Mouse (Mus musculus) bone marrow, adult 2 months (tissue): ENCODE results near the gene Ccdc9b. TPM values are rescaled to one million over a fixed set of nuclear protein-coding genes. Genes with fewer than 3 reads are reported as not detected.

Experiments used
- H3K27ac ChIP-seq: fragments of 200-500 bp; 2 replicates; pipeline ENCODE4 v1.5.1; 2012; ENCODE audit warnings: low read depth, mild to moderate bottlenecking, control low read depth, inconsistent platforms, low read length; ENCODE audit not compliant: control insufficient read depth, poor library complexity, insufficient read depth
- H3K4me1 ChIP-seq: fragments of 200-500 bp; 2 replicates; pipeline ENCODE4 v1.6.1; 2011; ENCODE audit warnings: low read length; ENCODE audit not compliant: control insufficient read depth, insufficient read depth
- H3K4me3 ChIP-seq: fragments of 200-500 bp; replicated peaks from 2 replicates; pipeline ENCODE3; 2011; ENCODE audit warnings: mild to moderate bottlenecking, low read depth, low read length, control low read depth; ENCODE audit not compliant: control insufficient read depth
- CTCF ChIP-seq: fragments of 200-500 bp; IDR thresholded peaks from 2 replicates; pipeline ENCODE4 v1.5.1; 2011; ENCODE audit warnings: low read length, control low read depth; ENCODE audit not compliant: control insufficient read depth, insufficient read depth
- POLR2A ChIP-seq: fragments of 200-500 bp; IDR thresholded peaks from 2 replicates; pipeline ENCODE4 v1.6.1; 2011; ENCODE audit warnings: low read depth, mild to moderate bottlenecking, control low read depth, low read length, borderline replicate concordance; ENCODE audit not compliant: control insufficient read depth
- WGBS: fragments of 180-500 bp; shearing (Covaris S2); methylation state at CpG from one replicate; pipeline ENCODE4 v1.1.7; 2018; 5-methylcytosine and 5-hydroxymethylcytosine counted together
- polyA plus RNA-seq: library from polyadenylated mRNA; stranded (reverse); fragments of >200 nt; gene quantifications from 2 replicates; pipeline ENCODE4 v1.2.4, GENCODE M21; 2011; ENCODE audit warnings: low replicate concordance; ENCODE audit not compliant: missing spikeins, insufficient read depth, insufficient read length

Gene Ccdc9b
- polyA plus RNA-seq, 1 experiment: 3.5 TPM

- WGBS: 7% methylated on average over 6 of the region's 6 CpGs
- Histone ChIP-seq H3K4me1 (peaks cover 8% of the 10 kb centered on the region), H3K27ac (no peak overlapping the region), H3K4me3 (no peak overlapping the region)
- TF ChIP-seq CTCF (no peak), POLR2A (no peak)
These were observed 56.0 kb downstream of the Ccdc9b start for GRCm38 (mm10) chr2:118706436-118706835.

Other genes with a start within 250 kb of the Ccdc9b start
- 7.3 and 8.8 TPM in 2 replicates for gene Bmf, start 213.0 kb downstream of the Ccdc9b start, polyA plus RNA-seq
- gene Bub1b, start 164.4 kb downstream of the Ccdc9b start, polyA plus RNA-seq: 35.3 and 44.1 TPM in 2 replicates
- not detected in 2 replicates for gene Pak6, start 99.4 kb downstream of the Ccdc9b start, polyA plus RNA-seq
- gene Ankrd63, start 58.7 kb downstream of the Ccdc9b start, polyA plus RNA-seq: 0.92 TPM in 1 of 2 replicates, not detected in the other
- 33.7 and 84.6 TPM in 2 replicates for gene Plcb2, start 34.2 kb downstream of the Ccdc9b start, polyA plus RNA-seq
- 16.0 and 28.5 TPM in 2 replicates for gene Inafm2, start 16.9 kb downstream of the Ccdc9b start, polyA plus RNA-seq
- not detected in 2 replicates for gene Phgr1, start 10.1 kb upstream of the Ccdc9b start, polyA plus RNA-seq
- not detected in 2 replicates for gene Disp2, start 17.1 kb upstream of the Ccdc9b start, polyA plus RNA-seq
- gene Knstrn, start 51.3 kb upstream of the Ccdc9b start, polyA plus RNA-seq: 101 and 133 TPM in 2 replicates
- gene Ivd, start 99.3 kb upstream of the Ccdc9b start, polyA plus RNA-seq: 16.0 and 19.9 TPM in 2 replicates
- 6.6 and 8.7 TPM in 2 replicates for gene Bahd1, start 137.7 kb upstream of the Ccdc9b start, polyA plus RNA-seq
- 1.1 and 2.3 TPM in 2 replicates for gene Chst14, start 163.8 kb upstream of the Ccdc9b start, polyA plus RNA-seq